Mouse (Mus musculus) cerebellum, adult 18-20 months (tissue): ENCODE measurements around the gene 1700029I15Rik.

Experiments used
- DNase-seq, 2 experiments: peaks; one replicate each; pipeline ENCODE4 v3.0.0; 2021

Gene 1700029I15Rik

GRCm38 (mm10) chr2:92374514-92374913 lies 7.8 kb upstream of the 1700029I15Rik start, which contains the start of the genes Pex16 and Large2:
Gene Pex16, plus strand, starts transcription at chr2:92374676.
Gene Large2, minus strand, starts transcription at chr2:92374869.
- DNase-seq = peak; percentile 60 to 61

- DNase-seq = peak; percentile 90 to 94
Measured at GRCm38 (mm10) chr2:92375099-92375623, 7.2 kb upstream of the 1700029I15Rik start.

- no peak for DNase-seq
Measured at GRCm38 (mm10) chr2:92375788-92376187, 6.5 kb upstream of the 1700029I15Rik start.

- no peak for DNase-seq
Measured at GRCm38 (mm10) chr2:92376300-92376699, 6.0 kb upstream of the 1700029I15Rik start.

- peak in 1 of 2 experiments; percentile 23 for DNase-seq
Measured at GRCm38 (mm10) chr2:92377320-92377719, 5.0 kb upstream of the 1700029I15Rik start.

- no peak for DNase-seq
Measured at GRCm38 (mm10) chr2:92379783-92380494, 2.4 kb upstream of the 1700029I15Rik start.

- DNase-seq = no peak
Measured at GRCm38 (mm10) chr2:92380495-92381050, 1.8 kb upstream of the 1700029I15Rik start.

- DNase-seq = no peak
Measured at GRCm38 (mm10) chr2:92381161-92381560, 1.2 kb upstream of the 1700029I15Rik start.

GRCm38 (mm10) chr2:92382759-92383158 lies 421 bp downstream of the 1700029I15Rik start:
- DNase-seq = peak in 1 of 2 experiments; percentile 38

GRCm38 (mm10) chr2:92384101-92384500 lies 1.8 kb downstream of the 1700029I15Rik start:
- no peak for DNase-seq

GRCm38 (mm10) chr2:92385113-92386051 lies 3.0 kb downstream of the 1700029I15Rik start:
- peak in 1 of 2 experiments; percentile 44 for DNase-seq

GRCm38 (mm10) chr2:92386821-92387570 lies 4.7 kb downstream of the 1700029I15Rik start:
- peak in 1 of 2 experiments; percentile 27 for DNase-seq

- no peak for DNase-seq
Measured at GRCm38 (mm10) chr2:92387646-92388045, 5.3 kb downstream of the 1700029I15Rik start.

GRCm38 (mm10) chr2:92388081-92388517 lies 5.8 kb downstream of the 1700029I15Rik start:
- DNase-seq = no peak

GRCm38 (mm10) chr2:92388891-92389641 lies 6.7 kb downstream of the 1700029I15Rik start:
- DNase-seq = peak; percentile 84 to 93

GRCm38 (mm10) chr2:92389645-92390044 lies 7.3 kb downstream of the 1700029I15Rik start:
- no peak for DNase-seq

- peak; percentile 66 to 69 for DNase-seq
Measured at GRCm38 (mm10) chr2:92390206-92390930, 8.0 kb downstream of the 1700029I15Rik start.

GRCm38 (mm10) chr2:92391116-92391515 lies 8.8 kb downstream of the 1700029I15Rik start:
- peak; percentile 69 to 76 for DNase-seq

- DNase-seq = no peak
Measured at GRCm38 (mm10) chr2:92391703-92392317, 9.5 kb downstream of the 1700029I15Rik start.
